Mouse (Mus musculus) midbrain, embryonic 16.5 days (tissue): ENCODE data around the gene Hoxd10. TPM values are rescaled to one million over a fixed set of nuclear protein-coding genes. Genes with fewer than 3 reads are reported as not detected.
A peak's percentile ranks its signal among the peaks of the same experiment; 100 is the strongest.

Source experiments
- ATAC-seq: fragments of 200-750 bp; cut with Nextera tagmentation; 2 replicates; pipeline ENCODE4 v1.8.0; 2017; ENCODE audit warnings: moderate TSS enrichment
- H3K27ac ChIP-seq: fragments of 300-500 bp; sonication (generic); 2 replicates; pipeline ENCODE4 v1.5.1; 2014; ENCODE audit warnings: mild to moderate bottlenecking, low read length, mixed read lengths
- H3K27me3 ChIP-seq: fragments of 300-500 bp; sonication (generic); 2 replicates; pipeline ENCODE4 v1.6.1; 2014; ENCODE audit warnings: low read depth, low read length, mixed read lengths; ENCODE audit not compliant: control insufficient read depth, insufficient read depth
- H3K36me3 ChIP-seq: fragments of 300-500 bp; sonication (generic); 2 replicates; pipeline ENCODE4 v1.6.1; 2014; ENCODE audit warnings: mild to moderate bottlenecking, low read length, moderate library complexity, mixed read lengths; ENCODE audit not compliant: control insufficient read depth, insufficient read depth
- H3K4me1 ChIP-seq: fragments of 300-500 bp; sonication (generic); 2 replicates; pipeline ENCODE4 v1.6.1; 2014; ENCODE audit warnings: mild to moderate bottlenecking, low read length, mixed read lengths; ENCODE audit not compliant: control insufficient read depth, insufficient read depth
- H3K4me2 ChIP-seq: fragments of 300-500 bp; sonication (generic); 2 replicates; pipeline ENCODE4 v1.6.1; 2014; ENCODE audit warnings: mild to moderate bottlenecking, low read length, mixed read lengths
- H3K4me3 ChIP-seq: fragments of 300-500 bp; sonication (generic); 2 replicates; pipeline ENCODE4 v1.5.1; 2014; ENCODE audit warnings: low read depth, mild to moderate bottlenecking, low read length, moderate library complexity, mixed read lengths
- H3K9ac ChIP-seq: fragments of 300-500 bp; sonication (generic); 2 replicates; pipeline ENCODE4 v1.6.1; 2014; ENCODE audit warnings: low read depth, low read length, mixed read lengths
- H3K9me3 ChIP-seq: fragments of 300-500 bp; sonication (generic); replicated peaks from 2 replicates; pipeline ENCODE4 v1.6.1; 2014; ENCODE audit warnings: mild to moderate bottlenecking, low read length, mixed read lengths; ENCODE audit not compliant: control insufficient read depth, poor library complexity, severe bottlenecking
- WGBS: fragments of 180-500 bp; shearing (Covaris S2); extraction: QIAGEN DNeasy Blood & Tissue Kit; methylation state at CpG from one replicate; pipeline ENCODE4 v1.1.7; 2014; 5-methylcytosine and 5-hydroxymethylcytosine counted together
- polyA plus RNA-seq: library from polyadenylated mRNA; unstranded; fragments of >200 nt; fragmentation: Nextera tagmentation; extraction: Ambion mirVana; gene quantifications from 2 replicates; pipeline ENCODE4 v1.2.1, GENCODE M21; 2015

Gene Hoxd10
- polyA plus RNA-seq, 1 experiment from 2014 or later = not detected

GRCm38 (mm10) chr2:74655821-74656631 is 35.7 kb upstream of the Hoxd10 start:
- ATAC-seq = peak; percentile 39; the same call in 1 of the 2 replicates

GRCm38 (mm10) chr2:74656632-74657021 is 35.1 kb upstream of the Hoxd10 start:
- peaks cover 44% of the 10 kb centered on the region for H3K27me3 ChIP-seq
- no peak overlapping the region for H3K4me3 ChIP-seq
- no peak for ATAC-seq
- under 1% methylated on average over 4 of the region's 4 CpGs for WGBS
- no peak overlapping the region for H3K9ac ChIP-seq
- no peak overlapping the region for H3K27ac ChIP-seq
- H3K4me1 ChIP-seq = peaks cover 7% of the 10 kb centered on the region
- no peaks in the 10 kb centered on the region for H3K9me3 ChIP-seq
- H3K36me3 ChIP-seq = no peaks in the 10 kb centered on the region
- H3K4me2 ChIP-seq = no peak overlapping the region

More at GRCm38 (mm10) chr2:74655821-74656631, 35.7 kb upstream of the Hoxd10 start:
- 1% methylated on average over 57 of the region's 69 CpGs for WGBS
- no peaks in the 10 kb centered on the region for H3K36me3 ChIP-seq
- H3K9me3 ChIP-seq = no peaks in the 10 kb centered on the region
- peak overlapping the region; percentile 33 for H3K9ac ChIP-seq
- H3K4me3 ChIP-seq = peak overlapping the region; percentile 30
- peaks cover 38% of the 10 kb centered on the region for H3K27me3 ChIP-seq
- peak overlapping the region; percentile 51 for H3K4me2 ChIP-seq
- peaks cover 6% of the 10 kb centered on the region for H3K4me1 ChIP-seq
- H3K27ac ChIP-seq = no peak overlapping the region

- no peak overlapping the region for H3K4me3 ChIP-seq
- peaks cover 8% of the 10 kb centered on the region for H3K4me1 ChIP-seq
- WGBS = 2% methylated on average over 62 of the region's 62 CpGs
- H3K9ac ChIP-seq = no peak overlapping the region
- no peak overlapping the region for H3K4me2 ChIP-seq
- no peak for ATAC-seq
- H3K27me3 ChIP-seq = peaks cover 44% of the 10 kb centered on the region
- H3K27ac ChIP-seq = no peak overlapping the region
- no peaks in the 10 kb centered on the region for H3K36me3 ChIP-seq
- no peaks in the 10 kb centered on the region for H3K9me3 ChIP-seq
These were observed 34.3 kb upstream of the Hoxd10 start for GRCm38 (mm10) chr2:74657251-74658023.

GRCm38 (mm10) chr2:74658024-74658666 is 33.6 kb upstream of the Hoxd10 start:
- peaks cover 8% of the 10 kb centered on the region for H3K4me1 ChIP-seq
- ATAC-seq = no peak
- no peak overlapping the region for H3K4me3 ChIP-seq
- no peaks in the 10 kb centered on the region for H3K9me3 ChIP-seq
- no peak overlapping the region for H3K4me2 ChIP-seq
- H3K36me3 ChIP-seq = no peaks in the 10 kb centered on the region
- no peak overlapping the region for H3K9ac ChIP-seq
- H3K27me3 ChIP-seq = peaks cover 49% of the 10 kb centered on the region
- H3K27ac ChIP-seq = no peak overlapping the region
- WGBS = 1% methylated on average over 15 of the region's 15 CpGs

GRCm38 (mm10) chr2:74658667-74659371 is 32.9 kb upstream of the Hoxd10 start:
- Histone ChIP-seq H3K9ac (no peak overlapping the region), H3K4me2 (no peak overlapping the region), H3K27me3 (peaks cover 53% of the 10 kb centered on the region), H3K27ac (0 out of 2 replicates have a peak overlapping the region, but pooled peaks have one; percentile 15), H3K9me3 (no peaks in the 10 kb centered on the region), H3K4me1 (peaks cover 8% of the 10 kb centered on the region), H3K4me3 (peak overlapping the region; percentile 15; the same call in 1 of the 2 replicates), H3K36me3 (no peaks in the 10 kb centered on the region)
- ATAC-seq = no peak
- under 1% methylated on average over 47 of the region's 47 CpGs for WGBS

- Histone ChIP-seq H3K9me3 (no peaks in the 10 kb centered on the region), H3K4me1 (peaks cover 8% of the 10 kb centered on the region), H3K27me3 (peaks cover 55% of the 10 kb centered on the region), H3K9ac (no peak within 1 kb of the TSS), H3K4me2 (no peak within 1 kb of the TSS), H3K4me3 (peak within 1 kb of the TSS; percentile 15; the same call in 1 of the 2 replicates), H3K27ac (0 out of 2 replicates have a peak within 1 kb of the TSS, but pooled peaks have one; percentile 15), H3K36me3 (no peaks in the 10 kb centered on the region)
- ATAC-seq = no peak
- WGBS = 2% methylated on average over 28 of the region's 28 CpGs
These were observed 32.2 kb upstream of the Hoxd10 start, which contains the start of gene Evx2 for GRCm38 (mm10) chr2:74659507-74660005. Gene Evx2, minus strand, starts transcription at chr2:74659557.

GRCm38 (mm10) chr2:74660421-74661375 is 31.0 kb upstream of the Hoxd10 start:
- peaks cover 54% of the 10 kb centered on the region for H3K27me3 ChIP-seq
- H3K4me3 ChIP-seq = no peak overlapping the region
- H3K27ac ChIP-seq = no peak overlapping the region
- no peak overlapping the region for H3K4me2 ChIP-seq
- H3K4me1 ChIP-seq = peaks cover 6% of the 10 kb centered on the region
- 3% methylated on average over 30 of the region's 30 CpGs for WGBS
- peak; percentile 52; the same call in 1 of the 2 replicates for ATAC-seq
- no peaks in the 10 kb centered on the region for H3K9me3 ChIP-seq
- no peaks in the 10 kb centered on the region for H3K36me3 ChIP-seq
- H3K9ac ChIP-seq = no peak overlapping the region
